8 mouse cellular contexts compared by ENCODE assay signal in the genomic region with DNA sequence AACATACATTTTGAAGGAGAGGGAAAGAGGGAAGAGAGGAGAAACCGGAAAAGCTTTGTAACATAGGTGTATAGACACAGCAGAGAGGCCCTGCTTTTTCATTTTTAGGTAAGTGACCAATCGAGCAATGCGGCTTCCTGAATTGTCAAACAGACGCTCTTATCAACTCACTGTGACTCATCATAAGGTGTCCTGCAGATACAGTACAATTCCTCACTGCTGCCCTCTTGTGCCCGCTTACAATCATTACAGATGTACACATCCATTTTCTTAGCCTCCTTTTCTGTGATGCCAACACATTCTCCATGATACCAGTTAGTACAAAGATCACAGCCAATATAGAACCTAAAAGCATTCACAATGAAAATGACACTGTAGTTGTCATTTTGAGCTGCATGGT. TPM values are rescaled to one million over a fixed set of nuclear protein-coding genes. Genes with fewer than 3 reads are reported as not detected.
A peak's percentile ranks its signal among the peaks of the same experiment; 100 is the strongest.
DNase-seq lines count a peak whose midpoint lies in the region; ATAC-seq lines count a peak whose summit lies in the region.

No protein-coding gene starts in this region.

- H3K27ac ChIP-seq in midbrain, embryonic 15.5 days = 0 out of 2 replicates have a peak overlapping the region, but pooled peaks have one; percentile 25
- no peak overlapping the region for H3K27ac ChIP-seq in midbrain, embryonic 13.5 days
- H3K27ac ChIP-seq in neural tube, embryonic 11.5 days (ENCODE audit: low read depth, low read length) = no peak overlapping the region

- no peaks in the 10 kb centered on the region for H3K9me3 ChIP-seq in midbrain, embryonic 15.5 days
- H3K9me3 ChIP-seq in midbrain, embryonic 13.5 days = no peaks in the 10 kb centered on the region
- H3K9me3 ChIP-seq in neural tube, embryonic 11.5 days (ENCODE audit: control insufficient read depth, low read length) = no peaks in the 10 kb centered on the region

- H3K27me3 ChIP-seq in midbrain, embryonic 15.5 days (replicated peaks) = no peaks in the 10 kb centered on the region
- no peaks in the 10 kb centered on the region for H3K27me3 ChIP-seq in midbrain, embryonic 13.5 days
- no peaks in the 10 kb centered on the region for H3K27me3 ChIP-seq in neural tube, embryonic 11.5 days (ENCODE audit: control insufficient read depth, insufficient read depth, low read length)

- no peaks in the 10 kb centered on the region for H3K4me1 ChIP-seq in midbrain, embryonic 15.5 days
- H3K4me1 ChIP-seq in midbrain, embryonic 13.5 days (replicated peaks) = no peaks in the 10 kb centered on the region
- no peaks in the 10 kb centered on the region for H3K4me1 ChIP-seq in neural tube, embryonic 11.5 days (ENCODE audit: control insufficient read depth, insufficient read depth, low read length)

- no peak overlapping the region for H3K4me2 ChIP-seq in midbrain, embryonic 15.5 days
- no peak overlapping the region for H3K4me2 ChIP-seq in midbrain, embryonic 13.5 days (replicated peaks)
- H3K4me2 ChIP-seq in neural tube, embryonic 11.5 days (ENCODE audit: low read depth) = no peak overlapping the region

- H3K9ac ChIP-seq in midbrain, embryonic 15.5 days = no peak overlapping the region
- H3K9ac ChIP-seq in midbrain, embryonic 13.5 days (replicated peaks) = no peak overlapping the region
- no peak overlapping the region for H3K9ac ChIP-seq in neural tube, embryonic 11.5 days (ENCODE audit: low read length)

- peak; percentile 42; the same call in 1 of the 2 replicates for ATAC-seq in midbrain, embryonic 15.5 days (replicated peaks)
- ATAC-seq in midbrain, embryonic 13.5 days = no peak
- ATAC-seq in activated CD4-positive, CD25-positive, alpha-beta regulatory T cell, adult 4 months = peak; percentile 77
- ATAC-seq in common myeloid progenitor, adult 5-6 weeks (replicated peaks; ENCODE audit: low read depth, poor library complexity, severe bottlenecking) = peak; percentile 95
- ATAC-seq in hematopoietic stem cell, adult 5-6 weeks (replicated peaks in 1 of 2; ENCODE audit: insufficient read depth in 1 of 2, low FRiP score in 2 of 2, low TSS enrichment in 1 of 2, low read depth in 1 of 2, poor library complexity in 2 of 2, severe bottlenecking in 2 of 2) = peak; percentile 87 to 91
- ATAC-seq in neural tube, embryonic 11.5 days (ENCODE audit: insufficient read depth, low FRiP score, low TSS enrichment) = no peak

- peaks cover 26% of the 10 kb centered on the region for H3K36me3 ChIP-seq in midbrain, embryonic 15.5 days (replicated peaks)
- H3K36me3 ChIP-seq in midbrain, embryonic 13.5 days = peaks cover 62% of the 10 kb centered on the region
- peaks cover 14% of the 10 kb centered on the region for H3K36me3 ChIP-seq in neural tube, embryonic 11.5 days (ENCODE audit: control insufficient read depth, insufficient read depth, low read length)

- WGBS in midbrain, embryonic 15.5 days = 55% methylated on average over 5 of the region's 5 CpGs
- WGBS in midbrain, embryonic 13.5 days = 52% methylated on average over 5 of the region's 5 CpGs
- WGBS in neural tube, embryonic 11.5 days = 64% methylated on average over 5 of the region's 5 CpGs

- peak; percentile 70 for DNase-seq in left cerebral cortex, postnatal 4 days
- DNase-seq in neural tube, embryonic 11.5 days (ENCODE audit: low spot score) = peak; percentile 59
- peak; percentile 70 for DNase-seq in thymus, postnatal 25 days

- no peak overlapping the region for H3K4me3 ChIP-seq in midbrain, embryonic 15.5 days
- H3K4me3 ChIP-seq in midbrain, embryonic 13.5 days (replicated peaks) = no peak overlapping the region
- no peak overlapping the region for H3K4me3 ChIP-seq in neural tube, embryonic 11.5 days (ENCODE audit: low read depth, low read length)

- intact Hi-C loops in left cerebral cortex, postnatal 4 days (cut with DNase I) = no loop called here

RNA-seq across cellular contexts. Expression of gene 1810010H24Rik, which starts 18.8 kb away (rescaled TPM):
- 6.9 and 7.3 TPM in 2 replicates for polyA plus RNA-seq in midbrain, embryonic 15.5 days (2015; fragmentation: Nextera tagmentation; extraction: Ambion mirVana)
- polyA plus RNA-seq in midbrain, embryonic 13.5 days (2015; fragmentation: Nextera tagmentation; extraction: Ambion mirVana) = 4.6 and 5.6 TPM in 2 replicates
- polyA plus RNA-seq in activated CD4-positive, CD25-positive, alpha-beta regulatory T cell, adult 4 months (2017; shearing (Covaris generic)) = 1 to 10 TPM in 1 of 2 experiments, under 1 TPM in 1; 0.46 to 1.5 TPM
- total RNA-seq in common myeloid progenitor, adult 5-6 weeks (2017) = 2.1 TPM in 1 of 2 replicates, not detected in the other
- total RNA-seq in hematopoietic stem cell, adult 5-6 weeks (2017) = 1.4 TPM in 1 of 2 replicates, not detected in the other
- total RNA-seq in left cerebral cortex, postnatal 4 days (2021) = 1 to 10 TPM; 4.2 to 4.7 TPM
- 3.5 and 4.5 TPM in 2 replicates for polyA plus RNA-seq in neural tube, embryonic 11.5 days (2014; fragmentation: Nextera tagmentation; extraction: Ambion mirVana)

RNA-seq across cellular contexts. Expression of gene Kpna2, which starts 45.0 kb away (rescaled TPM):
- polyA plus RNA-seq in midbrain, embryonic 15.5 days (2015; fragmentation: Nextera tagmentation; extraction: Ambion mirVana) = 154 and 163 TPM in 2 replicates
- polyA plus RNA-seq in midbrain, embryonic 13.5 days (2015; fragmentation: Nextera tagmentation; extraction: Ambion mirVana) = 288 and 305 TPM in 2 replicates
- 100 to 1,000 TPM; 202 to 218 TPM for polyA plus RNA-seq in activated CD4-positive, CD25-positive, alpha-beta regulatory T cell, adult 4 months (2017; shearing (Covaris generic))
- total RNA-seq in common myeloid progenitor, adult 5-6 weeks (2017) = 199 and 201 TPM in 2 replicates
- total RNA-seq in hematopoietic stem cell, adult 5-6 weeks (2017) = 104 and 116 TPM in 2 replicates
- 10 to 100 TPM; 43.4 to 53.2 TPM for total RNA-seq in left cerebral cortex, postnatal 4 days (2021)
- 632 and 636 TPM in 2 replicates for polyA plus RNA-seq in neural tube, embryonic 11.5 days (2014; fragmentation: Nextera tagmentation; extraction: Ambion mirVana)

Comparison
In these comparisons a context has a peak if more than half of its experiments do, and no peak if none do; other contexts are left out.
1. ATAC-seq: peak in midbrain, embryonic 15.5 days (single experiment), activated CD4-positive, CD25-positive, alpha-beta regulatory T cell, adult 4 months (single experiment), common myeloid progenitor, adult 5-6 weeks (single experiment) and hematopoietic stem cell, adult 5-6 weeks (2 of 2); none in midbrain, embryonic 13.5 days (single experiment) and neural tube, embryonic 11.5 days (single experiment).
2. Peak in every context shown above with its lines, with median percentiles within 50 percentile points of each other: DNase-seq.